Mouse (Mus musculus) CH12.LX (cell line): ENCODE measurements around the gene Map3k14.

ENCODE experiments used
- BHLHE40 ChIP-seq: IDR thresholded peaks from 2 replicates; pipeline ENCODE4 v1.6.1; 2011; ENCODE audit warnings: mild to moderate bottlenecking, low read depth, low read length, improper control_type of control experiment
- CHD1 ChIP-seq: IDR thresholded peaks from 2 replicates; pipeline ENCODE4 v1.6.1; 2012; ENCODE audit warnings: low read depth, low read length, improper control_type of control experiment, inconsistent platforms
- CTCF ChIP-seq, 2 experiments: IDR thresholded peaks in 1 of 2; conservative IDR thresholded peaks in 1 of 2; 2 replicates each; pipeline ENCODE4 v1.5.1; 2011 to 2012; ENCODE audit warnings: low read depth in 2 of 2, low read length in 2 of 2, improper control_type of control experiment in 1 of 2, inconsistent platforms in 1 of 2, mild to moderate bottlenecking in 1 of 2, moderate library complexity in 1 of 2
- EP300 ChIP-seq: IDR thresholded peaks from 2 replicates; pipeline ENCODE4 v1.6.1; 2011; ENCODE audit warnings: low read length, improper control_type of control experiment
- GABPA ChIP-seq: IDR thresholded peaks from 2 replicates; pipeline ENCODE4 v1.6.1; 2012; ENCODE audit warnings: low read depth, low read length, improper control_type of control experiment, inconsistent platforms; ENCODE audit not compliant: insufficient replicate concordance
- NELFE ChIP-seq: IDR thresholded peaks from 2 replicates; pipeline ENCODE4 v1.6.1; 2011; ENCODE audit warnings: low read depth, low read length, improper control_type of control experiment
- POLR2A ChIP-seq: IDR thresholded peaks from 2 replicates; pipeline ENCODE4 v1.6.1; 2011; ENCODE audit warnings: low read depth, mild to moderate bottlenecking, improper control_type of control experiment, low read length
- POLR2AphosphoS2 ChIP-seq: IDR thresholded peaks from 2 replicates; pipeline ENCODE4 v1.6.1; 2011; ENCODE audit warnings: low read depth, low read length, improper control_type of control experiment
- SIN3A ChIP-seq: IDR thresholded peaks from 2 replicates; pipeline ENCODE4 v1.6.1; 2012; ENCODE audit warnings: low read length, improper control_type of control experiment, inconsistent platforms
- TCF12 ChIP-seq: IDR thresholded peaks from 2 replicates; pipeline ENCODE4 v1.6.1; 2014; ENCODE audit warnings: low read depth, mild to moderate bottlenecking, inconsistent platforms, low read length, improper control_type of control experiment
- ZNF384 ChIP-seq: IDR thresholded peaks from 2 replicates; pipeline ENCODE4 v1.6.1; 2012; ENCODE audit warnings: low read depth, low read length, improper control_type of control experiment, inconsistent platforms

DNA sequence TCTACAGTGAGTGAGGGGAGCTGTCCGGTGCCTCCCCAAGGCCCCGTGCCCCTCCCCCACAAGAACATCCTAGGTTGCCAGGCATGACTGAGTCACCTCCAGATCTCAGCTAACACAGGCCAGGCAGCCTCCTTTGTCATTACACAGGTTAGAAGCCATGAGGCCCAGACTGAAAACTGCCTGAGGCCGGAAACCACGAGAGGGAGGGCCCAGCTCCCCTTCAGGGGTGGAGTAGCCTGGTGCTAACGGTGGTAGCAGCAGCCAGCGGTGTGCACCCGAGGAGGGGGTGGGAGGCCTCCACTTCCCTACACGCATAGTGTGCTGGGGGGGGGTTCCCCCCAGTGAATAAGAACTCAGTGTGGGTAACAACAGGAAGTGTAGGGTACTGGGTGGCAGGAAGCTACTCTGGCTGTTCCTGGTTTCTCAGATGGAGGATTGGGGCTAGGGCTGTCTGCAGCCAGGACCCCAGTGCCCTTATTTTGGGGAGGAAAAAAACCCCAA lies 92.3 kb downstream of the Map3k14 start:
- TF ChIP-seq POLR2A (peak; percentile 73), BHLHE40 (peak; percentile 91), EP300 (peak; percentile 79), CTCF (conservative IDR thresholded peaks at IDR 0.05 in 1 of 2, IDR thresholded peaks at IDR 0.05 in 1 of 2; ENCODE audit: low read depth in 2 of 2, low read length in 2 of 2) (no peak), CHD1 (peak; percentile 29; the same call in 1 of the 2 replicates), SIN3A (peak; percentile 91; the same call in 1 of the 2 replicates), NELFE (peak; percentile 67), TCF12 (peak; percentile 95), GABPA (no peak), POLR2AphosphoS2 (peak; percentile 74; the same call in 1 of the 2 replicates), ZNF384 (no peak; the same call in 1 of the 2 replicates)
